Mouse (Mus musculus): ENCODE measurements at regions not wholly inside any gene's neighbourhood (a gene's known extent, or its start where the extent isn't known, plus 50 kb on each side); places are given as distances from the start of the nearest gene placed in this dataset.
"Not testable (repeated sequence)": the region's sequence is repeated elsewhere in the genome, so short reads cannot be mapped to it uniquely, and the experiment has no call there.

- intact Hi-C loops (cut with DNase I) = no loop called here
Measured at GRCm38 (mm10) chr15:11487268-11487783, 87.9 kb upstream of the Tars start.

DNA sequence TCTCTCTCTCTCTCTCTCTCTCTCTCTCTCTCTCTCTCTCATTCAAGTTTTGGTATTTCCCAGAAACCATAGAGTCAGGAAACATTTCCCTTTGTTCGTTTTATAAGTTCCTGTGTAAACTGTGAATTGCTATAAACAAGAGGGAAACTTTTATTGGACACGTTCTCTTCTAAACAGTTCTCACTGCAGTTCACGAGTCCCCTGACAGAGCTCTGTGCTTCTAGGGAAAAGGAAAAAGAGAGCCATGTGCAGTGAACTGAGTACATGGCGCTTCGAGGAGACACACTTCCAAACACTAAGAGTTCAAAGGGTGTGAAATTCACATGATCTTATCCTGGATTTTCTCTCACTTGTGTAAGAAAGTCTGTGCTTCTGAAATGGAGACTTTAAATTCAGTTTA, 84.5 kb upstream of the Tars start:
- intact Hi-C loops (cut with DNase I) = no loop called here

GRCm38 (mm10) chr15:11479166-11479944, 79.9 kb upstream of the Tars start:
- intact Hi-C loops (cut with DNase I) = no loop called here

DNA sequence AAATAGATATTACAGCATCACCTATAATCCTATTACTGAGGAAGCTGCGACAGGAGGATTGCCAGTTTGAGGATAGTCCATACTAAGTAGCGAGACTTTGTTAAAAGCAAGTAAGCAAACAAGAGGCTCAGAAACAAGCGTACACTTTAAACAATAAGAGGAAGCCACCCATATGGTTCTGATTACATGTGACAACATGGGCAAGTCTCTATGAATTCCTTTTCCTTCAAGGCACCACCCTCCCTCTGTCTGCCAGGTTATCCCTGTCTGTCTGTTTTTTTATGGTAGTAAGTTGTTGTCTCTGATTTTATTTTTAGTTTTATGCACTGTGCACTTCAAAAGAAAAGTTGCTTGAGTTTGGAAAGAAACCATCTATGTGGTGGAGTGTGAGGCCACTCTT, 76.8 kb upstream of the Tars start:
- intact Hi-C loops (cut with DNase I) = no loop called here

GRCm38 (mm10) chr15:11463341-11463740, 63.9 kb upstream of the Tars start:
- intact Hi-C loops (cut with DNase I) = no loop called here

DNA sequence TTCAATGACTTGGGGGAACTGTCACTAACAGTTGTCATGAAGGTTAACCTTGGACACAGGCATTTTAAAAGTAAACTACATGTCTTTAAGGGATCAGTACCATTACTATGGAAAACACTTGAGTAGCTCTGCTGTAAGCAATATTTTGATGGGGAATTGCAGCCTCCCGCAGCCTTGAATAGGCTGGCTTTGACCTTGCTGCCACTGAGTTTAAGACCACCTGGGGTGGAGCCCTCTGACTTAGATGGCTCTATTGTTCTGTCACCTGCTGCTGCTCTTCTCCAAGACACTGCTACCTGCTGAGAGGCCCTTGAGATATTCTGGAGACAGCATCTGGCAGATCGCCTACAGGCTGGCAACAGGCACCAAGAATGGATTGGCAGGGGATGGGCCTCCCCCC, 62.1 kb upstream of the Tars start:
- intact Hi-C loops (cut with DNase I) = not testable (repeated sequence)

DNA sequence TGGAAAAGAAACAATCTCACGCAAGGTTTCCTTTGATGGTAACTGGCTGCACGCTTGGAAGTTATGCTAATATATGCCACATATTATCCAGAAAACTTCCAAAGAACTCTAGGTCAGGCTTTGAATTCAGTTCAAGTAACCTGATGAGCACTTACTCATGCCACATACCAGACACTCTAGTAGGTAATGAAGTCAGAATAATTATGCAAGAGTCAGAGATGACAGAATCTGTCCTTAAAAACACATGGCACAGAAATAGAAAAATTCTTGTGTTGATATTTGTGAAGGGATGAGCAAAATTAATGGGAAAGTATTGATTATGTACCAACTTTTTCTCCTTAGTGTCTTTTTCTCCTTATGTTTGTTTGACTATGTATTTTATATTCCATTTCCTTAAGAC, 59.8 kb upstream of the Tars start:
- intact Hi-C loops (cut with DNase I) = no loop called here

DNA sequence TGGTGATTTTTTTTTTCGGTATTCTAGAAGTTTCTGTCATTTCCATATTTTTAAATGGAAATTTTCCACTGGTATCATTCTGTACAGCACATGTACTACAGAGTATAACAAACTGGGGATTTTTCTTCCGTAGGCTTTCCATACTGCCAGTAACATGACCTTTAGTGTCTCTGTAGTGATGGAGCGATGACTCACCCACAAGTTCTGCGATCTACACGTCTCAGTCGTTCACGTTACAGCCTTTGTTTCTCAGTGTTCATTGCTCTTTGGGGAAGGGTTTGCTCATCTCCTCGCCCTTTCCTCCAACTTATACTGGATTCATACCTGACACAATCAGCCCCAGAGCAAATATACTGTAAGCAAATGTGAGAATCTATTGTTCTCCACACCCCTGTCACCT, 57.8 kb upstream of the Tars start:
- intact Hi-C loops (cut with DNase I) = no loop called here

GRCm38 (mm10) chr15:11455982-11456381, 56.5 kb upstream of the Tars start:
- intact Hi-C loops (cut with DNase I) = no loop called here

DNA sequence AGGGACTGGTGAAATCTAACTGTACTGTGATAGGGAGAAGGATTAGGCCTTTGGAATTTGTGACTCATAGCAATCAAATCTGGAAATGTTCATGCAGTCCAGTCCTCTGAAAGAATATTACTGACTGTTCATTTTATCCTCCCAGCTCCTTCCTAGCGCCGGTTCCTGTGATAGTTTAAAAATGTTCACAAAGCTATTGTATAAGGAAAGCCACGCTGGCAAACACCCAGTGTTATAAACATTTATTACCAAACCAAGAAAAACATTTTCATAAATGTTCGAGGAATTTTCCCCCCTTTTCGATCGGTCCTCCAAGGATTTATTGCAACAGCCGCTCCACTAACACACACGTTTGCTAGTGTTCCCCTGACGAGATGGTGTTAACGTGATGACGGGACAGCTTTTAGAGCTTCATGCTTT, 55.9 kb upstream of the Tars start:
- intact Hi-C loops (cut with DNase I) = no loop called here

DNA sequence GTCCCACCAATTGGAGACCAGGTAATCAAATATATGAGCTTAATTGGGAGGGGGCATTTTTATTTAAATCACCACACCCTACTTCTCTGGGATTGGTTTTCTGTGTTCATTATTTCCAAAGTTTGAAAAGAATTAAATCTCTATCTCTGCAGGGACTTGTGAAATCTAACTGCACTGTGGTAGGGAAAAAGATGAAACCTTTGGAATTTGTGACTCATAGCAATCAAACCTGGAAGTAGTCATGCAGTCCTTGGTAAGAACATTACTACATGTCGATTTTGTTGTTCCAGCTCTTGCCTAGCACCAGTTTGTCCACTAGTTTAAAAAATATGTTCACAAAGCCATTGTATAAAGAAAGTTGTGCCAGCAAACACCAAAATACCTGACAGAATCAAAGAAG, 54.5 kb upstream of the Tars start:
- intact Hi-C loops (cut with DNase I) = no loop called here

GRCm38 (mm10) chr15:11451635-11452034, 52.2 kb upstream of the Tars start:
- intact Hi-C loops (cut with DNase I) = no loop called here
